Mouse (Mus musculus) G1E (cell line): ENCODE data around the gene Rdh5.

Experiments
- CTCF ChIP-seq: IDR thresholded peaks from 2 replicates; pipeline ENCODE4 v1.5.1; 2012; ENCODE audit warnings: low read depth, low read length, inconsistent platforms, mixed read lengths
- GATA2 ChIP-seq: IDR thresholded peaks from 2 replicates; pipeline ENCODE4 v1.6.1; 2012; ENCODE audit warnings: low read depth, low read length, inconsistent platforms, borderline replicate concordance

GRCm38 (mm10) chr10:128915550-128915949 lies 7.1 kb downstream of the Rdh5 start:
- TF ChIP-seq CTCF, result no peak
- no peak for TF ChIP-seq GATA2
